Mouse (Mus musculus) right cerebral cortex, postnatal 36 days (tissue): ENCODE results near the gene Atxn2.

Experiments used
- DNase-seq, 2 experiments: peaks; one replicate each; pipeline ENCODE4 v3.0.0; 2022; ENCODE audit warnings: low spot score in 2 of 2, mixed read lengths in 1 of 2

Gene Atxn2

DNA sequence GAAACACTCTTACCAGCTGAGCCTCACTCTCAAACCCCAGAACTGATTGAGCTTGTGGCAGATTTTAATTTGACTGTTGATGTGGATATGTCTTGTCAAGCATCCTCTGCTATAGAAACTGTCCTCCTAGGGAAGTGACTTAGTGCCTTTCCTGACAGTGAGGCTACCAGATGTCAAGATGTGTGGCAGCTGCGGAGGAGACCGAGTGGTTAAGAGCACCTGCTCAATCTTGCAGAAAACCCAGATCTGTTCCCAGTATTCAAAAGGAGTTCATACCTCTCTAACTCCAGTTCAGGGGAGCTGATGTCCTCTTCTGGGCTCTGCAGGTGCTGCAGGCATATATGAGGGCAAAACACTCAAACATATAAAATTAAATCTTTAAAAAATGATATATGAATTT lies 53.9 kb downstream of the Atxn2 start:
- DNase-seq: no peak

GRCm38 (mm10) chr5:121766038-121766773 lies 55.1 kb downstream of the Atxn2 start:
- DNase-seq: no peak

GRCm38 (mm10) chr5:121767564-121767963 lies 56.4 kb downstream of the Atxn2 start:
- DNase-seq: no peak

- DNase-seq: no peak
Observed at GRCm38 (mm10) chr5:121769827-121770226, 58.7 kb downstream of the Atxn2 start.

DNA sequence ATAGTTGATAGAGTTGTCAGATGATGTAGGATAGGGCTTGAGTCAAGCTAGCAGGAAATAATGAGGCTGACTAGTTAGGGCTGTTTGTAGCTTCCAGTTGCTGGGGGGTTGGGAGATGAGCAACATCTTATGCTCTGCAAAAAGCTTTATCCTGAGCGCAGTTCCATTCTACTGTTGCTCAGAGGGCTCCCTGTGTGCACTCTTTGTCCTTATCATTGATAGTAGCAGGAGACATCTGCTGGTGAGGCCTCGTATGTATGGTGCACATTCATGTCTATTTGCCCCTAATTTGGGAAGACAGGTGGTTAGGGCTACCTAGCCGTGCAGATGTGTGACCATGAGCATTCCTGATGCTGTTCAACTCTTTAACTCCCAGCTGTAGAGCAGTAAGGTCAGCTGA lies 60.5 kb downstream of the Atxn2 start:
- no peak for DNase-seq

- DNase-seq: peak; percentile 55 to 68
Observed at GRCm38 (mm10) chr5:121778485-121779119, 67.5 kb downstream of the Atxn2 start.

DNA sequence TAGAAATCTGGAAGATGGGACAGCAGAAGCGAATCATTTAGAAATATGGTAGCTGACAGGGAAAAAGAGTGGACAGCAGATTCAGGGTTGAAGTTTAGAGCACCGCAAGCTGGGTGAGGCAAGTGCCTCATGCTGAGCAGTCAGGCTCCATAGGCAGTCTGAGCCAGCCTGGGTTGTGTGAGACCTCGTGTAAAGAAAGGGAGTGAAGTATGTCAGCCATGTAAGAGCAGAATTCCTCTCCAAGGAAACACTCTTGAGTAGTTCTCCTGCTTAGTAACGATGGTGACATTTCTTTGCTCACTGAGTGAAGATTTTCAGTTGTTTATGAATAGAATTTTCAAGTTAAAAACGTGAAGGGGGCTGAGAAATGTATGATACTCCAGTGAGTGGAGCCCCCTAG lies 69.0 kb downstream of the Atxn2 start:
- DNase-seq: no peak

DNA sequence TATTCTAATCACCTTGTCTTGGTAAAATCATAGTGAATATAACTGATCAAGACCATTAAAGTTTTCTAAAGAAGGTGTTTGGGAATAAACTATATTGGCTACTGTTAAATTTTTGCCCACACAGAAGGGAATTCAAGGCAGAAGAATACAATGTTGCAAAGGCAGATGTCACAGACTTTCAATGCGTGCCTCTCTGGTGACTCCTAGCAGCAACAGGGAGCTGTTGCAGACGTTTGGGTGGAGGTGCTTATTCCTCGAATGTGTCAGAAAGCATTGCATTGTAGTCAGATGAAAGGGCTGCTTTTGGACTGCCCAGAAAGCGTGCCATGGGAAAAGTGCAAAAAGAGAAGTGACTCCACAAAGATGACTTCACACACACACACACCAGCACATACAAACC lies 71.3 kb downstream of the Atxn2 start:
- DNase-seq: no peak

DNA sequence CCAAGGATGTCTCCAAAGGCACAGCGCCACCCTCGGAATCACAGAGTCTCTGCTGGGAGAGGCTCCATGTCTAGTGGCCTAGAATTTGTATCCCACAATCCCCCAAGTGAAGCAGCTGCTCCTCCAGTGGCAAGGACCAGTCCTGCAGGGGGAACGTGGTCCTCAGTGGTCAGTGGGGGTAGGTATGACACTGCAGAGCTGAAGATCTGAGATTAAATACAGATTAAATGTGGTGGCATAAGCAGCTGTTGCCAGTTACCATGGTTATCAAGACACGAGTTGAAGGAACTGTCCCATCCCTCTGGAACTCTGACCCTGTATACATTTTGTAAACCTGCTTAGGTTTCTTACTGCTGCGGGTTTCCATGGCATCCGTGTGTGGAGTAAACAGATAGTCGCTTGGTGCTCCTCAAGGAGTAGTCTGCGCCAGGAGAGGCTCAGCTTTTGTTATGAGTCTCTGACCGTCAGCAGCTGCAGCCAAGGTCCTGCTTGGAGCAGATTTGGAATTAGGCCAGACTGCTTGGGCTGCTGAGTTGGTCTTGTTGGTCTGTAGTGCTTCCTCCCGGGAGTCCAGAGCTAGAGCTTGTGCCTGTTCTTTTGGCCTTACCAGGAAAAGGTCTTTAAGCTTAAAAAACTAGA lies 72.8 kb downstream of the Atxn2 start:
- DNase-seq: no peak

- no peak for DNase-seq
Observed at GRCm38 (mm10) chr5:121791026-121791425, 79.9 kb downstream of the Atxn2 start.

DNA sequence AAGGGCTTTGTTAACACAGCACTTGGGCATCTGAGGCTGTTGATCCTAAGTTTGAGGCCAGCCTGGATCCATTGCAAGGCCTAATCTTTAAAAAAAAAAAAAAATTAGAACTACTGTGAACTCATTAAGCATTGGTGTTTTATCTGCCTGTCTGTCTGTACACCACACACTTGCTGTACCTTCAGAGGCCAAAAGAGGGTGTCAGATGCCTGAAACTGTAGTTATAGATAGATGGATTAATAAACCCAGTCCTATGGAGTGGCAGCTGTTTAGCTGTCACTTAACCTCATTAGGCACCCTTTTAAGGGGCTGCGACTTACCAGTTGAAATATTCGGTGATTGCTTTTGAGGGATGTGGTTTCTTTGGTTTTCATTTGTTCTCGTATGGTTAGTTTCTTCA lies 84.7 kb downstream of the Atxn2 start:
- no peak for DNase-seq

- DNase-seq: no peak
Observed at GRCm38 (mm10) chr5:121798447-121798846, 87.3 kb downstream of the Atxn2 start.

DNA sequence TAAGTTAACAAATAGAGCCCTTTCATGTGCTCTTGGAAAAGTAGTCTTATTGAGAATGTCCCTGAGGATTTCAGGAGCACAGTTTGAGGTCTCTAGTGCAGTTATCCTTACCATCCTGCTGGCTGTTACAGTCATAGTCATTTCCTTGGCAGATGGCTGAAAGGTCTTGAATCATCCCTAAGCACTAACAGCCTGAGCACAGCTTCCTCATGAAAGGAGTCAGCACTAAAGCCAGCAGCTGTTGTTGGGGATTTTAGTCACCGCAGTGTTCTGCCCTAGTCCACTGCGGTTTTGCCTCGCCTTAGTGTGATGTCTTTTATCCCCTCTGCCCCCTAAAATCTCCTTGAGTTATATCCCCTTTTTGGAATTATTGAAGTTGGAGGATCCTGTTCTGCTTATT lies 96.0 kb downstream of the Atxn2 start:
- no peak for DNase-seq

DNA sequence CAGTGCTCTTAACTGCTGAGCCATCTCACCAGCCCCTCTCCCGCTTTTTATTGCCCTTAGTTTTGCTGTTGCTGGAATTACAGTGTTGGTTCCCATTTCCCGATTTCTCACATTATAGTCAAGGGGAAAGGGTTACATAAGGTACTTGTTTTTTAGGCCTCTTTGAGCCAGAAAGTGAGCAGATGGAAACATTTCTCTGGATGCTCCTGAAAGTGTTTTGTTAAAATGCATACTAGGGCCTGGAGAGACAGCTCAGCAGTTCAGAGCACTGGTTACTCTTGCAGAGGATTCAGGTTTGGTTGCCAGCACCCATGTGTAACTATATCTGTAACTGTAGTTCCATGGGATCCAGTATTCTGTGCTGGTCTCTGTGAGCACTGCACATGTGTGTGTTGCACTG lies 97.1 kb downstream of the Atxn2 start:
- no peak for DNase-seq

DNA sequence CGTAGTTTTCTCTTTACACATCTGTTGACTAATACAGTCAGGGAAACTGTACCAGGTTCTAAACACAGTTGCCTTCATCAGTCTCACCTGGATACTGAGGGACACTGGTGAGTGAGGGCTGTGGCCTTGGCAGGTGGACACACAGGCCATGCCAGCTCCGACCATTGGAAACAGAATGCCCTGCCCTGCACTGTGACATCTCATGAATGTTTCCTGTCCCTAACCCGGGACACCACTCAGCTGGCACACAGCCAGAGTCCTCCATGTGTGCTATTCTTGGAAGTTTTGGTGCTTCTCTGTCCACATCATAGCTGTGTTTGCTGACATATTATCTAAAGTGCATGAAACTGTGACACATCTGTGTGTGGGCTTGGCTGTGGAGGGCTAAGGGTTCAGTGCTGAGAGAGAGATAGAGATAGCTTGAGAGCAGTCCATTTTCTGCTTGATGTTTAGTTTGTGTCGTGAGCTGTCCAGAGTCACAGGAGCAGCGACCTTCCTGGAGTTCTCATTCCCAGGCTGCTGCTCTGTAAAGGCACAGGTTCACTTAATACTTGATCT lies 98.6 kb downstream of the Atxn2 start:
- no peak for DNase-seq

GRCm38 (mm10) chr5:121810331-121811151 lies 99.4 kb downstream of the Atxn2 start:
- no peak for DNase-seq

DNA sequence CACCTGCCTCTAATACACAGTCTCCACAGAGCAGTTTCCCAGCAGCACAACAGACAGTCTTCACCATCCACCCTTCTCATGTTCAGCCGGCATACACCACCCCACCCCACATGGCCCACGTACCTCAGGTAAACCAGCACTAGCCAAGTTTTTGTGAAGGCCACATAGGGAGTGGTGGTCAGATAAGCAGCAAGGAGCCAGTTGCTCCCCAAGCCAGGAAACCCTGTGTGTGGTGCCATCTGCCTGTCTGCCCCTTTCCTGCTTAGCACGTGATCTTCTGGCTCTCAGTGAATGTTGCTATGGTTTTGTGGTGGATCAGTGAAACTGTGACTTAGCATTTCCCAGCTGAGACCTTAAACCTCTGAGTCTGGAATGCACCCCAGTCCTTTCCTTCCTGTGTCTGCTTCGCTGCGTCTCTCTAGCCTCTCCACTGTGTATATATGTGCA lies 100.4 kb downstream of the Atxn2 start:
- DNase-seq: no peak

DNA sequence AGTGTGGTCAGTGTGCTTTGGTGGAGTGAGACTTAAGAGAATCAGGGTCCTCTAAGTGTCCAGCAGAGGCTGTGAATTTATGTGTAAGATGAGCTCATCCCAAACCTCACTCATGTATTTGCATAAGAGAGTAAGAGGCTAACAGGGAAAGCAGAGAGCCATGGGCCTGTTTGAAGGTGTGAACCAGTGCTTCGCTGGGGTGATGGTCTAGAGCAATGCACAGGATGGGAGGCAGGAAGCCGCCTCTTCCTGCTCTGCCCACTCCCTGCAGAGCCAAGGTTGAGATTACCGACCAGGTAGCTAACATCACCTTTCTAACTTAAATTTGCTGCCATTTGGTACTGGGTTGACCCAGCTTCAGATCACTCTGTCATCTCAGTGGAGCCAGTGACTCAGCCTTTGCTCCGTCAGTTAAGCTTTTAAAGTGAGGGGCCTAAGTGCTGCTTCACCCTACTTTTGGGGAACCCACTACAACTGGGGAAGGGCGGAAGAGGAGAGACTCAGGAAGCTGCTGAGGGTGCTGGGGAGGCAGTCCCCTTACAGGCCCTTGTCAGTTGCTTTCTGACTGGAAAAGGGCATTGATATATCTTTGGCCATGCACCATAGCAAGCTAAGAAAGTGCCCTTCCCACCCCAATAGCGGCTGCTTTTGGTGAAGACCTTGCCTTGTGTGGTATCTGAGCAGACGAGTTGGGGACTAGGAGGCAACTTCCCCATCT lies 101.5 kb downstream of the Atxn2 start:
- DNase-seq: no peak

DNA sequence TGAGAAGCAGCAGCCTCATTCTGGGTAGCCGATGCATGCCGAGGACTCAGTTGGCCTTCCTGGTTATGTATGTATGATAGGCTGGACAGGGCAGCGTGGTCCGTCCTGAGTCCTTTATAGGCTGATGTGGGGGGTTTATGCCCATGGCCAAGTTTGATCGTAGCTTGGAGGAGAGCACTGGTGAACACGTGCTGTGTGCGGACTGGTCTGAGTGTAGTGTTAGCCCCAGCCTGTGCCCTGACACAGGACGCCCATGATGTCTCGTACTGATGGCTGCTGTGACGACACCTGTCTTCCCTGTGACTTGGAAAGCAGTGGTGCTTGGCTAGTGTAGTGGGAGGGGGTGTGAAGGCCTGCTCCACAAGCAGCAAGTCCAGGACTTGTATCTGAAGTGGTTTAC lies 102.6 kb downstream of the Atxn2 start:
- no peak for DNase-seq

GRCm38 (mm10) chr5:121815067-121815466 lies 103.9 kb downstream of the Atxn2 start:
- no peak for DNase-seq

GRCm38 (mm10) chr5:121815867-121816380 lies 104.8 kb downstream of the Atxn2 start:
- DNase-seq: no peak
